Comparison of ENCODE assay signal across 32 mouse cellular contexts in genomic region chr5:122140723-122141122, GRCm38 (mm10). TPM values are rescaled to one million over a fixed set of nuclear protein-coding genes. Genes with fewer than 3 reads are reported as not detected.
"Had no signal": no experiment of that assay in that cellular context is flagged by ENCODE, and none has a peak within 500 bp of the region (broad histone marks: within the 10 kb centered on the region; RNA-seq: fewer than 3 reads in every experiment).

TSS of gene Ccdc63 (minus strand) at chr5:122140823.

- H3K4me3 ChIP-seq: left cerebral cortex, adult 2 months; limb, embryonic 10.5 days; limb, embryonic 12.5 days; limb, embryonic 13.5 days; limb, embryonic 15.5 days; liver, embryonic 12.5 days; liver, embryonic 13.5 days; liver, embryonic 15.5 days; lung, embryonic 15.5 days; megakaryocyte, embryonic 14.5 days; midbrain, embryonic 10.5 days; midbrain, embryonic 12.5 days; midbrain, embryonic 13.5 days; midbrain, embryonic 15.5 days; myocyte had no signal

- H3K27ac ChIP-seq: left cerebral cortex, adult 2 months; limb, embryonic 12.5 days; limb, embryonic 13.5 days; limb, embryonic 15.5 days; liver, embryonic 12.5 days; liver, embryonic 13.5 days; liver, embryonic 14.5 days; liver, embryonic 15.5 days; lung, embryonic 15.5 days; macrophage; midbrain, embryonic 10.5 days; midbrain, embryonic 12.5 days; midbrain, embryonic 13.5 days; midbrain, embryonic 15.5 days had no signal

- H3K36me3 ChIP-seq: limb, embryonic 10.5 days; limb, embryonic 12.5 days; limb, embryonic 13.5 days; limb, embryonic 15.5 days; liver, embryonic 12.5 days; liver, embryonic 13.5 days; liver, embryonic 15.5 days; lung, embryonic 15.5 days; midbrain, embryonic 10.5 days; midbrain, embryonic 12.5 days; midbrain, embryonic 13.5 days; midbrain, embryonic 15.5 days had no signal

- DNase-seq: left cerebral cortex, postnatal 4 days; liver; liver, embryonic 13.5 days; liver, postnatal 0 days; lung, adult 18-20 months; lung, adult 2 months; lung, embryonic 14.5 days; lung, postnatal 10 days; lung, postnatal 14 days; lung, postnatal 36 days; lung, postnatal 4 days; midbrain, embryonic 14.5 days had no signal

- H3K4me1 ChIP-seq: midbrain, embryonic 10.5 days; midbrain, embryonic 12.5 days; midbrain, embryonic 13.5 days; midbrain, embryonic 15.5 days had no signal

- H3K27me3 ChIP-seq: limb, embryonic 12.5 days; limb, embryonic 13.5 days; limb, embryonic 15.5 days; liver, embryonic 13.5 days; liver, embryonic 15.5 days; lung, embryonic 15.5 days; midbrain, embryonic 12.5 days; midbrain, embryonic 13.5 days; midbrain, embryonic 15.5 days had no signal

RNA-seq across cellular contexts. Expression of gene Ccdc63, which starts in this region (rescaled TPM):
- polyA plus RNA-seq: limb, embryonic 10.5 days; limb, embryonic 11.5 days; limb, embryonic 12.5 days; limb, embryonic 13.5 days; liver, adult 2 months; liver, embryonic 12.5 days; liver, embryonic 16.5 days; lung, embryonic 15.5 days; midbrain, embryonic 10.5 days; midbrain, embryonic 12.5 days; midbrain, embryonic 13.5 days; midbrain, embryonic 14.5 days; midbrain, embryonic 15.5 days; midbrain, postnatal 0 days; myocyte had no signal
